ENCODE assay signal across 10 mouse cellular contexts in genomic region chr13:24803196-24803595, GRCm38 (mm10). TPM values are rescaled to one million over a fixed set of nuclear protein-coding genes. Genes with fewer than 3 reads are reported as not detected.
A peak's percentile ranks its signal among the peaks of the same experiment; 100 is the strongest.
DNase-seq lines count a peak whose midpoint lies in the region; ATAC-seq and TF ChIP-seq lines count a peak whose summit lies in the region.
"Had no signal": no experiment of that assay in that cellular context is flagged by ENCODE, and none has a peak within 500 bp of the region (broad histone marks: within the 10 kb centered on the region; RNA-seq: fewer than 3 reads in every experiment).

No protein-coding gene starts in this region.

- H3K27ac ChIP-seq in layer of hippocampus, adult 2 months = no peak overlapping the region
- H3K27ac ChIP-seq in embryonic facial prominence, embryonic 11.5 days (replicated peaks; ENCODE audit: low read depth, low read length) = no peak overlapping the region
- no peak overlapping the region for H3K27ac ChIP-seq in midbrain, postnatal 0 days (ENCODE audit: low read depth, low read length)

- TF ChIP-seq CTCF in layer of hippocampus, adult 2 months (conservative IDR thresholded peaks at IDR 0.05) = no peak
- no peak for TF ChIP-seq CTCF in midbrain, postnatal 0 days (IDR thresholded peaks at IDR 0.05)

- 32% methylated on average over 2 of the region's 2 CpGs for WGBS in embryonic facial prominence, embryonic 11.5 days
- WGBS in midbrain, postnatal 0 days = 11% methylated on average over 2 of the region's 2 CpGs

- no peaks in the 10 kb centered on the region for H3K27me3 ChIP-seq in embryonic facial prominence, embryonic 11.5 days (ENCODE audit: control insufficient read depth, insufficient read depth, low read length)
- no peaks in the 10 kb centered on the region for H3K27me3 ChIP-seq in midbrain, postnatal 0 days (ENCODE audit: insufficient read depth, low read length)

- H3K9me3 ChIP-seq in embryonic facial prominence, embryonic 11.5 days (replicated peaks; ENCODE audit: control insufficient read depth, low read length) = no peaks in the 10 kb centered on the region
- no peaks in the 10 kb centered on the region for H3K9me3 ChIP-seq in midbrain, postnatal 0 days (ENCODE audit: low read length)

- DNase-seq in layer of hippocampus, adult 2 months (ENCODE audit: low spot score in 2 of 2) = no peak
- DNase-seq in layer of hippocampus, postnatal 10 days (ENCODE audit: low spot score in 2 of 2) = no peak
- DNase-seq in embryonic facial prominence, embryonic 11.5 days (ENCODE audit: low spot score) = no peak
- DNase-seq in induced T-regulatory cell, adult 2 months (ENCODE audit: low read depth) = peak; percentile 50
- DNase-seq in midbrain, postnatal 0 days (ENCODE audit: low spot score) = no peak
- no peak for DNase-seq in embryo, embryonic 11 days
- no peak for DNase-seq in frontal cortex, postnatal 36 days (ENCODE audit: low spot score in 2 of 2)
- no peak for DNase-seq in cerebellum, postnatal 25 days
- DNase-seq: adrenal gland, adult 8-10 months; kidney, postnatal 25 days had no signal

- H3K4me2 ChIP-seq in embryonic facial prominence, embryonic 11.5 days (ENCODE audit: low read depth, low read length) = peak overlapping the region; percentile 54
- H3K4me2 ChIP-seq in midbrain, postnatal 0 days (ENCODE audit: low read depth, low read length, poor library complexity, severe bottlenecking) = peak overlapping the region; percentile 86

- H3K36me3 ChIP-seq in embryonic facial prominence, embryonic 11.5 days (replicated peaks; ENCODE audit: control insufficient read depth, insufficient read depth, low read depth, low read length) = no peaks in the 10 kb centered on the region; the same call in 1 of the 2 replicates
- peaks cover 6% of the 10 kb centered on the region; the same call in 1 of the 2 replicates for H3K36me3 ChIP-seq in midbrain, postnatal 0 days (ENCODE audit: insufficient read depth, low read length)

- H3K4me1 ChIP-seq in embryonic facial prominence, embryonic 11.5 days (ENCODE audit: control insufficient read depth, insufficient read depth, low read length) = no peaks in the 10 kb centered on the region
- H3K4me1 ChIP-seq in midbrain, postnatal 0 days (ENCODE audit: insufficient read depth, low read length) = peaks cover 16% of the 10 kb centered on the region

- H3K9ac ChIP-seq in embryonic facial prominence, embryonic 11.5 days (replicated peaks; ENCODE audit: low read length) = peak overlapping the region; percentile 15
- no peak overlapping the region for H3K9ac ChIP-seq in midbrain, postnatal 0 days (replicated peaks; ENCODE audit: low read length, poor library complexity, severe bottlenecking)

- H3K4me3 ChIP-seq in layer of hippocampus, adult 2 months = peak overlapping the region; percentile 92
- peak overlapping the region; percentile 100 for H3K4me3 ChIP-seq in embryonic facial prominence, embryonic 11.5 days (ENCODE audit: low read depth, low read length)
- H3K4me3 ChIP-seq in midbrain, postnatal 0 days (ENCODE audit: low read depth, low read length) = peak overlapping the region; percentile 91

- no peak for ATAC-seq in embryonic facial prominence, embryonic 11.5 days (replicated peaks; ENCODE audit: insufficient number of reproducible peaks, low FRiP score, low TSS enrichment, low read depth)
- ATAC-seq in midbrain, postnatal 0 days (ENCODE audit: low FRiP score) = no peak

RNA-seq across cellular contexts. Expression of gene BC005537, which starts 1.7 kb away (rescaled TPM):
- 100 to 1,000 TPM; 161 to 169 TPM for total RNA-seq in layer of hippocampus, adult 2 months (2021)
- total RNA-seq in layer of hippocampus, postnatal 10 days (2021) = 100 to 1,000 TPM; 212 to 224 TPM
- 21.0 and 21.2 TPM in 2 replicates for polyA plus RNA-seq in embryonic facial prominence, embryonic 11.5 days (2014; fragmentation: Nextera tagmentation; extraction: Ambion mirVana)
- 52.2 and 61.8 TPM in 2 replicates for total RNA-seq in midbrain, postnatal 0 days (2014; rRNA removed)
- polyA plus RNA-seq in midbrain, postnatal 0 days (2015; fragmentation: Nextera tagmentation; extraction: Ambion mirVana) = 16.3 and 18.2 TPM in 2 replicates

RNA-seq across cellular contexts. Expression of gene Acot13, which starts 28.1 kb away (rescaled TPM):
- total RNA-seq in layer of hippocampus, adult 2 months (2021) = 100 to 1,000 TPM; 103 TPM
- total RNA-seq in layer of hippocampus, postnatal 10 days (2021) = 10 to 100 TPM; 58.7 to 66.6 TPM
- 71.0 and 72.3 TPM in 2 replicates for polyA plus RNA-seq in embryonic facial prominence, embryonic 11.5 days (2014; fragmentation: Nextera tagmentation; extraction: Ambion mirVana)
- total RNA-seq in midbrain, postnatal 0 days (2014; rRNA removed) = 15.1 and 25.4 TPM in 2 replicates
- 60.2 and 67.1 TPM in 2 replicates for polyA plus RNA-seq in midbrain, postnatal 0 days (2015; fragmentation: Nextera tagmentation; extraction: Ambion mirVana)

RNA-seq across cellular contexts. Expression of gene Tdp2, which starts 28.3 kb away (rescaled TPM):
- total RNA-seq in layer of hippocampus, adult 2 months (2021) = 10 to 100 TPM; 22.0 to 22.7 TPM
- 10 to 100 TPM; 25.1 to 26.2 TPM for total RNA-seq in layer of hippocampus, postnatal 10 days (2021)
- polyA plus RNA-seq in embryonic facial prominence, embryonic 11.5 days (2014; fragmentation: Nextera tagmentation; extraction: Ambion mirVana) = 75.9 and 83.7 TPM in 2 replicates
- total RNA-seq in midbrain, postnatal 0 days (2014; rRNA removed) = 26.6 and 27.0 TPM in 2 replicates
- 25.5 and 28.5 TPM in 2 replicates for polyA plus RNA-seq in midbrain, postnatal 0 days (2015; fragmentation: Nextera tagmentation; extraction: Ambion mirVana)

RNA-seq across cellular contexts. Expression of gene Gmnn, which starts 41.5 kb away (rescaled TPM):
- 1 to 10 TPM; 2.3 to 2.9 TPM for total RNA-seq in layer of hippocampus, adult 2 months (2021)
- 1 to 10 TPM; 2.4 to 2.5 TPM for total RNA-seq in layer of hippocampus, postnatal 10 days (2021)
- 154 and 172 TPM in 2 replicates for polyA plus RNA-seq in embryonic facial prominence, embryonic 11.5 days (2014; fragmentation: Nextera tagmentation; extraction: Ambion mirVana)
- total RNA-seq in midbrain, postnatal 0 days (2014; rRNA removed) = 2.3 and 9.4 TPM in 2 replicates
- polyA plus RNA-seq in midbrain, postnatal 0 days (2015; fragmentation: Nextera tagmentation; extraction: Ambion mirVana) = 10.2 and 11.6 TPM in 2 replicates

RNA-seq across cellular contexts. Expression of gene D130043K22Rik, which starts 41.7 kb away (rescaled TPM):
- total RNA-seq in layer of hippocampus, adult 2 months (2021) = 10 to 100 TPM; 27.0 to 27.6 TPM
- 10 to 100 TPM; 28.2 to 31.4 TPM for total RNA-seq in layer of hippocampus, postnatal 10 days (2021)
- polyA plus RNA-seq in embryonic facial prominence, embryonic 11.5 days (2014; fragmentation: Nextera tagmentation; extraction: Ambion mirVana) = 0.22 and 0.34 TPM in 2 replicates
- total RNA-seq in midbrain, postnatal 0 days (2014; rRNA removed) = 13.5 and 13.8 TPM in 2 replicates
- polyA plus RNA-seq in midbrain, postnatal 0 days (2015; fragmentation: Nextera tagmentation; extraction: Ambion mirVana) = 7.7 and 9.4 TPM in 2 replicates
